Comparison of ENCODE assay signal across 9 mouse cellular contexts in the genomic region with DNA sequence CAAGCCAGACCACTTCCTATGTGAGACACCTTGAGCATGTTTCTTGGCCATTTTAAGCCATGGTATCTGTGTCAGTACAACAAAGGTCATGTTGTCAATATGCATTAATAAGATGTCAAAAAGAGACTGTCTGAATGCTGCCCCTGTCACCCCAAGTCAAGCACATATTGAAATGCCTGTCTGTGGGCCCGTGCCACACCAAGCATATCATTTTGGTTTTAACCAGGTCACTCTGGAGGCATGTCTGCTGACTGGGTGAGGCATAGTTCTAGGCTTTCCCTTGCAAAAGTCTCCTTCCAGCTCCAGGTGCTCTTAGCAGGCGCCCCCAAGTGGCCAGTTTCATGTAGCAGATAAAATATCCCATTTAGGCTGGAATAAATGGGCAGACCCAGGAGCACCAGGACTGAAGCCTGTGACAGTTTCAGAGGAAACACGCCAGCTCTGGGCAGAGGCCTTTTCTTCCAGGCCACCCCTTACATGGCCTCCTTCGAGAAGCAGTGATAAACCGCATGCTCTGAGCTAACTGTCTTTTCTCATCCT. TPM values are rescaled to one million over a fixed set of nuclear protein-coding genes. Genes with fewer than 3 reads are reported as not detected.
DNase-seq lines count a peak whose midpoint lies in the region; ATAC-seq lines count a peak whose summit lies in the region.
"Had no signal": no experiment of that assay in that cellular context is flagged by ENCODE, and none has a peak within 500 bp of the region (broad histone marks: within the 10 kb centered on the region; RNA-seq: fewer than 3 reads in every experiment).

No protein-coding gene starts in this region.

- peak; percentile 73 for DNase-seq in intestine, embryonic 14.5 days (ENCODE audit: low spot score)
- peak; percentile 70 for DNase-seq in ZHBTc4 (ENCODE audit: low read depth, low spot score)
- DNase-seq in embryonic facial prominence, embryonic 14.5 days (ENCODE audit: low spot score) = peak; percentile 71
- peak; percentile 58 to 77 for DNase-seq in right cerebral cortex, postnatal 10 days (ENCODE audit: low spot score in 2 of 2)

- no peaks in the 10 kb centered on the region for H3K4me1 ChIP-seq in intestine, embryonic 14.5 days (replicated peaks; ENCODE audit: control insufficient read depth, insufficient read depth, low read length)
- no peaks in the 10 kb centered on the region for H3K4me1 ChIP-seq in intestine, embryonic 15.5 days (replicated peaks)
- H3K4me1 ChIP-seq in embryonic facial prominence, embryonic 14.5 days (ENCODE audit: control insufficient read depth, insufficient read depth, low read length) = no peaks in the 10 kb centered on the region
- H3K4me1 ChIP-seq in kidney, embryonic 16.5 days (ENCODE audit: insufficient read depth, low read length) = no peaks in the 10 kb centered on the region
- H3K4me1 ChIP-seq in limb, embryonic 12.5 days (replicated peaks) = peaks cover 7% of the 10 kb centered on the region; the same call in 1 of the 2 replicates
- H3K4me1 ChIP-seq: hindbrain, embryonic 15.5 days had no signal

- H3K9me3 ChIP-seq in intestine, embryonic 14.5 days (ENCODE audit: control insufficient read depth, low read length) = no peaks in the 10 kb centered on the region
- no peaks in the 10 kb centered on the region for H3K9me3 ChIP-seq in intestine, embryonic 15.5 days
- no peaks in the 10 kb centered on the region for H3K9me3 ChIP-seq in embryonic facial prominence, embryonic 14.5 days (ENCODE audit: control insufficient read depth, low read length)
- H3K9me3 ChIP-seq in kidney, embryonic 16.5 days (ENCODE audit: low read length) = no peaks in the 10 kb centered on the region
- H3K9me3 ChIP-seq in limb, embryonic 12.5 days = no peaks in the 10 kb centered on the region
- H3K9me3 ChIP-seq: hindbrain, embryonic 15.5 days had no signal

- H3K4me3 ChIP-seq in intestine, embryonic 14.5 days (ENCODE audit: low read depth, low read length) = no peak overlapping the region
- H3K4me3 ChIP-seq in intestine, embryonic 15.5 days (replicated peaks) = no peak overlapping the region
- H3K4me3 ChIP-seq in embryonic facial prominence, embryonic 14.5 days (ENCODE audit: low read depth, low read length) = no peak overlapping the region
- H3K4me3 ChIP-seq in kidney, embryonic 16.5 days (ENCODE audit: low read length) = no peak overlapping the region
- no peak overlapping the region for H3K4me3 ChIP-seq in limb, embryonic 12.5 days (replicated peaks)
- H3K4me3 ChIP-seq: hindbrain, embryonic 15.5 days had no signal

- no peak overlapping the region for H3K4me2 ChIP-seq in intestine, embryonic 14.5 days (ENCODE audit: low read length)
- H3K4me2 ChIP-seq in intestine, embryonic 15.5 days (replicated peaks) = no peak overlapping the region
- no peak overlapping the region for H3K4me2 ChIP-seq in embryonic facial prominence, embryonic 14.5 days (ENCODE audit: low read depth, low read length)
- no peak overlapping the region for H3K4me2 ChIP-seq in kidney, embryonic 16.5 days (replicated peaks; ENCODE audit: low read depth, low read length)
- no peak overlapping the region for H3K4me2 ChIP-seq in limb, embryonic 12.5 days
- H3K4me2 ChIP-seq: hindbrain, embryonic 15.5 days had no signal

- no peak for ATAC-seq in intestine, embryonic 14.5 days (replicated peaks; ENCODE audit: low FRiP score, low TSS enrichment, low read depth)
- no peak for ATAC-seq in intestine, embryonic 15.5 days
- no peak for ATAC-seq in embryonic facial prominence, embryonic 14.5 days (ENCODE audit: low read depth)
- 0 out of 2 replicates have a peak, but pooled peaks have one; percentile 36 for ATAC-seq in kidney, embryonic 16.5 days (ENCODE audit: low FRiP score, low TSS enrichment)
- ATAC-seq in limb, embryonic 12.5 days (ENCODE audit: insufficient number of reproducible peaks, insufficient read depth, low FRiP score, low TSS enrichment, low read depth) = 0 out of 2 replicates have a peak, but pooled peaks have one; percentile 13
- no peak for ATAC-seq in activated CD4-positive, CD25-positive, alpha-beta regulatory T cell, adult 4 months

- 34% methylated on average over 5 of the region's 5 CpGs for WGBS in intestine, embryonic 14.5 days
- WGBS in intestine, embryonic 15.5 days = 42% methylated on average over 5 of the region's 5 CpGs
- WGBS in embryonic facial prominence, embryonic 14.5 days = 37% methylated on average over 5 of the region's 5 CpGs
- 44% methylated on average over 5 of the region's 5 CpGs for WGBS in kidney, embryonic 16.5 days
- 46% methylated on average over 5 of the region's 5 CpGs for WGBS in limb, embryonic 12.5 days

- no peak overlapping the region for H3K9ac ChIP-seq in intestine, embryonic 14.5 days (ENCODE audit: low read length)
- H3K9ac ChIP-seq in intestine, embryonic 15.5 days = no peak overlapping the region
- no peak overlapping the region for H3K9ac ChIP-seq in embryonic facial prominence, embryonic 14.5 days (ENCODE audit: low read depth, low read length)
- no peak overlapping the region for H3K9ac ChIP-seq in kidney, embryonic 16.5 days (replicated peaks; ENCODE audit: low read length)
- H3K9ac ChIP-seq in limb, embryonic 12.5 days (replicated peaks) = no peak overlapping the region
- H3K9ac ChIP-seq: hindbrain, embryonic 15.5 days had no signal

- no peaks in the 10 kb centered on the region for H3K36me3 ChIP-seq in intestine, embryonic 14.5 days (ENCODE audit: control insufficient read depth, insufficient read depth, low read length)
- H3K36me3 ChIP-seq in intestine, embryonic 15.5 days = no peaks in the 10 kb centered on the region
- peaks cover 9% of the 10 kb centered on the region; the same call in 1 of the 2 replicates for H3K36me3 ChIP-seq in embryonic facial prominence, embryonic 14.5 days (ENCODE audit: control insufficient read depth, insufficient read depth, low read length)
- H3K36me3 ChIP-seq in kidney, embryonic 16.5 days (ENCODE audit: insufficient read depth, low read length) = no peaks in the 10 kb centered on the region
- peaks cover 5% of the 10 kb centered on the region; the same call in 1 of the 2 replicates for H3K36me3 ChIP-seq in limb, embryonic 12.5 days
- H3K36me3 ChIP-seq: hindbrain, embryonic 15.5 days had no signal

- peaks cover 26% of the 10 kb centered on the region for H3K27me3 ChIP-seq in intestine, embryonic 14.5 days (replicated peaks; ENCODE audit: control insufficient read depth, insufficient read depth, low read length)
- peaks cover 19% of the 10 kb centered on the region; the same call in 1 of the 2 replicates for H3K27me3 ChIP-seq in intestine, embryonic 15.5 days (replicated peaks)
- H3K27me3 ChIP-seq in embryonic facial prominence, embryonic 14.5 days (replicated peaks; ENCODE audit: control insufficient read depth, insufficient read depth, low read length) = peaks cover 31% of the 10 kb centered on the region
- H3K27me3 ChIP-seq in kidney, embryonic 16.5 days (ENCODE audit: insufficient read depth, low read length) = peaks cover 29% of the 10 kb centered on the region
- peaks cover 41% of the 10 kb centered on the region for H3K27me3 ChIP-seq in limb, embryonic 12.5 days
- H3K27me3 ChIP-seq: hindbrain, embryonic 15.5 days had no signal

- no peak overlapping the region for H3K27ac ChIP-seq in intestine, embryonic 14.5 days (ENCODE audit: low read depth)
- no peak overlapping the region for H3K27ac ChIP-seq in intestine, embryonic 15.5 days
- H3K27ac ChIP-seq in embryonic facial prominence, embryonic 14.5 days (replicated peaks; ENCODE audit: low read depth, low read length) = no peak overlapping the region
- no peak overlapping the region for H3K27ac ChIP-seq in kidney, embryonic 16.5 days (ENCODE audit: low read length)
- H3K27ac ChIP-seq in limb, embryonic 12.5 days = no peak overlapping the region
- H3K27ac ChIP-seq: hindbrain, embryonic 15.5 days had no signal

RNA-seq across cellular contexts. Expression of gene Gdf2, which starts 7.0 kb away (rescaled TPM):
- 0.05 TPM in 2 replicates for polyA plus RNA-seq in intestine, embryonic 14.5 days (2014; fragmentation: Nextera tagmentation; extraction: Ambion mirVana)
- 0.34 and 0.45 TPM in 2 replicates for polyA plus RNA-seq in intestine, embryonic 15.5 days (2015; fragmentation: Nextera tagmentation; extraction: Ambion mirVana)
- polyA plus RNA-seq in embryonic facial prominence, embryonic 14.5 days (2014; fragmentation: Nextera tagmentation; extraction: Ambion mirVana) = not detected in 2 replicates
- polyA plus RNA-seq in kidney, embryonic 16.5 days (2015; fragmentation: Nextera tagmentation; extraction: Ambion mirVana) = 0.08 TPM in 1 of 2 replicates, not detected in the other
- polyA plus RNA-seq in limb, embryonic 12.5 days (2016; fragmentation: Nextera tagmentation; extraction: Ambion mirVana) = not detected in 2 replicates
- polyA plus RNA-seq in activated CD4-positive, CD25-positive, alpha-beta regulatory T cell, adult 4 months (2017; shearing (Covaris generic)) = not detected

RNA-seq across cellular contexts. Expression of gene Gdf10, which starts 10.5 kb away (rescaled TPM):
- polyA plus RNA-seq in intestine, embryonic 14.5 days (2014; fragmentation: Nextera tagmentation; extraction: Ambion mirVana) = 8.8 and 9.4 TPM in 2 replicates
- 7.1 and 9.4 TPM in 2 replicates for polyA plus RNA-seq in intestine, embryonic 15.5 days (2015; fragmentation: Nextera tagmentation; extraction: Ambion mirVana)
- polyA plus RNA-seq in embryonic facial prominence, embryonic 14.5 days (2014; fragmentation: Nextera tagmentation; extraction: Ambion mirVana) = 34.2 and 35.8 TPM in 2 replicates
- 2.9 and 4.0 TPM in 2 replicates for polyA plus RNA-seq in kidney, embryonic 16.5 days (2015; fragmentation: Nextera tagmentation; extraction: Ambion mirVana)
- polyA plus RNA-seq in limb, embryonic 12.5 days (2016; fragmentation: Nextera tagmentation; extraction: Ambion mirVana) = 11.9 and 14.2 TPM in 2 replicates
- not detected for polyA plus RNA-seq in activated CD4-positive, CD25-positive, alpha-beta regulatory T cell, adult 4 months (2017; shearing (Covaris generic))

RNA-seq across cellular contexts. Expression of gene Rbp3, which starts 20.0 kb away (rescaled TPM):
- not detected in 2 replicates for polyA plus RNA-seq in intestine, embryonic 14.5 days (2014; fragmentation: Nextera tagmentation; extraction: Ambion mirVana)
- not detected in 2 replicates for polyA plus RNA-seq in intestine, embryonic 15.5 days (2015; fragmentation: Nextera tagmentation; extraction: Ambion mirVana)
- polyA plus RNA-seq in embryonic facial prominence, embryonic 14.5 days (2014; fragmentation: Nextera tagmentation; extraction: Ambion mirVana) = not detected in 2 replicates
- polyA plus RNA-seq in kidney, embryonic 16.5 days (2015; fragmentation: Nextera tagmentation; extraction: Ambion mirVana) = not detected in 2 replicates
- polyA plus RNA-seq in limb, embryonic 12.5 days (2016; fragmentation: Nextera tagmentation; extraction: Ambion mirVana) = not detected in 2 replicates
- not detected for polyA plus RNA-seq in activated CD4-positive, CD25-positive, alpha-beta regulatory T cell, adult 4 months (2017; shearing (Covaris generic))

RNA-seq across cellular contexts. Expression of gene Zfp488, which starts 44.7 kb away (rescaled TPM):
- 0.50 and 0.60 TPM in 2 replicates for polyA plus RNA-seq in intestine, embryonic 14.5 days (2014; fragmentation: Nextera tagmentation; extraction: Ambion mirVana)
- 0.18 and 0.20 TPM in 2 replicates for polyA plus RNA-seq in intestine, embryonic 15.5 days (2015; fragmentation: Nextera tagmentation; extraction: Ambion mirVana)
- polyA plus RNA-seq in embryonic facial prominence, embryonic 14.5 days (2014; fragmentation: Nextera tagmentation; extraction: Ambion mirVana) = 0.13 and 0.14 TPM in 2 replicates
- polyA plus RNA-seq in kidney, embryonic 16.5 days (2015; fragmentation: Nextera tagmentation; extraction: Ambion mirVana) = not detected in 2 replicates
- polyA plus RNA-seq in limb, embryonic 12.5 days (2016; fragmentation: Nextera tagmentation; extraction: Ambion mirVana) = 0.10 and 0.18 TPM in 2 replicates
- polyA plus RNA-seq in activated CD4-positive, CD25-positive, alpha-beta regulatory T cell, adult 4 months (2017; shearing (Covaris generic)) = not detected

Comparison
In these comparisons a context has a peak if more than half of its experiments do, and no peak if none do; other contexts are left out.
1. ATAC-seq: peak in kidney, embryonic 16.5 days (single experiment) and limb, embryonic 12.5 days (single experiment); none in intestine, embryonic 14.5 days (single experiment), intestine, embryonic 15.5 days (single experiment), embryonic facial prominence, embryonic 14.5 days (single experiment) and activated CD4-positive, CD25-positive, alpha-beta regulatory T cell, adult 4 months (single experiment).
2. Peak in every context shown above with its lines, with median percentiles within 50 percentile points of each other: DNase-seq.